Mouse (Mus musculus) forebrain, postnatal 0 days (tissue): ENCODE measurements around the gene Adra1b. TPM values are rescaled to one million over a fixed set of nuclear protein-coding genes. Genes with fewer than 3 reads are reported as not detected.
A peak's percentile ranks its signal among the peaks of the same experiment; 100 is the strongest.

Experiments
- ATAC-seq: fragments of 200-750 bp; cut with Nextera tagmentation; 2 replicates; pipeline ENCODE4 v1.8.0; 2017; ENCODE audit warnings: mild to moderate bottlenecking, moderate library complexity
- DNase-seq: peaks from one replicate; pipeline ENCODE4 v3.0.0-alpha.2; 2015
- H3K27ac ChIP-seq: fragments of 300-500 bp; sonication (generic); 2 replicates; pipeline ENCODE4 v1.5.1; 2014; ENCODE audit warnings: low read depth, mild to moderate bottlenecking, antibody characterized with exemption, low read length, moderate library complexity, mixed read lengths
- H3K27me3 ChIP-seq: fragments of 300-500 bp; sonication (generic); 2 replicates; pipeline ENCODE4 v1.6.1; 2014; ENCODE audit warnings: mild to moderate bottlenecking, low read length, mixed read lengths; ENCODE audit not compliant: insufficient read depth
- H3K36me3 ChIP-seq: fragments of 300-500 bp; sonication (generic); 2 replicates; pipeline ENCODE4 v1.6.1; 2014; ENCODE audit warnings: mild to moderate bottlenecking, moderate library complexity; ENCODE audit not compliant: insufficient read depth
- H3K4me1 ChIP-seq: fragments of 300-500 bp; sonication (generic); 2 replicates; pipeline ENCODE4 v1.6.1; 2014; ENCODE audit warnings: antibody characterized with exemption; ENCODE audit not compliant: insufficient read depth
- H3K4me2 ChIP-seq: fragments of 300-500 bp; sonication (generic); 2 replicates; pipeline ENCODE4 v1.6.1; 2014; ENCODE audit warnings: low read depth, mild to moderate bottlenecking, moderate library complexity
- H3K4me3 ChIP-seq: fragments of 300-500 bp; sonication (generic); 2 replicates; pipeline ENCODE4 v1.5.1; 2014; ENCODE audit warnings: low read depth, low read length, mixed read lengths
- H3K9ac ChIP-seq: fragments of 300-500 bp; sonication (generic); 2 replicates; pipeline ENCODE4 v1.6.1; 2014; ENCODE audit warnings: mild to moderate bottlenecking
- H3K9me3 ChIP-seq: fragments of 300-500 bp; sonication (generic); 2 replicates; pipeline ENCODE4 v1.6.1; 2016; ENCODE audit warnings: low read length
- CTCF ChIP-seq: sonication (generic); IDR thresholded peaks from 2 replicates; pipeline ENCODE4 v1.5.1; 2016; ENCODE audit warnings: antibody characterized with exemption, control low read depth, low read depth
- WGBS: fragments of 180-500 bp; shearing (Covaris S2); extraction: QIAGEN DNeasy Blood & Tissue Kit; methylation state at CpG from one replicate; pipeline ENCODE4 v1.1.7; 2014; 5-methylcytosine and 5-hydroxymethylcytosine counted together
- polyA plus RNA-seq: library from polyadenylated mRNA; unstranded; fragments of >200 nt; fragmentation: Nextera tagmentation; extraction: Ambion mirVana; gene quantifications from 2 replicates; pipeline ENCODE4 v1.2.1, GENCODE M21; 2015
- total RNA-seq: library from RNA; depleted of rRNA; stranded (reverse); fragments of >200 nt; gene quantifications from 2 replicates; pipeline ENCODE4 v1.2.3, GENCODE M21; 2014

Gene Adra1b
- total and polyA plus RNA-seq, 2 experiments from 2014 or later: 6.5 to 12.1 TPM

DNA sequence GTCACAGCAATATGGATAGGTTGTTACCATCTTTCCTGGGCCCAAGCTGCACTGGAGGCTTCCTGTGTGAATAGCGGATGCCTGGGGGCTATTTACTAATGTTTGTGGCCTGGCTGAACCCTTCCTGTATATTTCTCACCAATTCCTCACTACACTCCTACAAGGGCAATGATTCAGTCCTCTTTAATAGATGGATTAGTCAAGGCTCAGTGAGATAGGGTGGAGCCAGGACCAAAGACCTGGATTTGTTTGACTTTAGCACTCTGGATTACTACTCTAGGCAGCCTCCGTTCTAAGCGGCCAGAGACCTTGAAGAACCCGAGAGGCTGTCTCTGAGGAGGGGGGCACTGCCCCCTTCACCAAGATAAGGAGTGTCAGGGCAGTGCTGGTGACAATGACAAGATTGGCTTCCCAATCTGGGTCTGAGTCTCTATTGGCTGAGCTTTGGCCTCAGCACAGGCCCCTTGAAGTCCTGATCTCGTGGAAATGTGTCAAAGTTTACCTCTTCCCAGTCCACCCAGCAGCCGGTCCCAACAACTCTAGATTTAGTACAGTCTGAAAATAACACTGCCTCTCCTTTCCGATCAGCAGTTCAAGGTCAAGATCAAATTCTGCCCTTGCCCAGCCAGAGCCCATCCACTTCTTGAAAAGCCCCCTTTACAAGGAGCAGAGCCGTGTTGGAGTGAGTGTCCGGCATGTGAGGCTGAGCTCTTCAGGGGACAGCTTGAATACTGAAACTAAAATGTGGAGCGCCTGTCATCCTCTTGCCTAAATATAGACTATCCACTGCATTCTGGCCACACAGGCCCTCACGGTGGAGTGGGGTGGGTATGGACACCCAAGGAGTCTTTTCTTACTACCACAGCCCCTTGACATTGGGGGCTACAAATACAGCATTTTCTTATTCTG lies 80.2 kb downstream of the Adra1b start:
- WGBS: 82% methylated on average over 11 of the region's 11 CpGs

GRCm38 (mm10) chr11:43817368-43817923 lies 83.6 kb downstream of the Adra1b start:
- WGBS: 25% methylated on average over 9 of the region's 9 CpGs
- ATAC-seq: 0 out of 2 replicates have a peak, but pooled peaks have one; percentile 16
- no peak for DNase-seq

More for the DNA sequence above, 80.2 kb downstream of the Adra1b start:
- Histone ChIP-seq H3K4me1 (no peaks in the 10 kb centered on the region), H3K9ac (no peak overlapping the region), H3K27ac (no peak overlapping the region), H3K36me3 (no peaks in the 10 kb centered on the region), H3K4me3 (no peak overlapping the region), H3K9me3 (no peaks in the 10 kb centered on the region; the same call in 1 of the 2 replicates), H3K4me2 (no peak overlapping the region), H3K27me3 (peaks cover 4% of the 10 kb centered on the region; the same call in 1 of the 2 replicates)
- DNase-seq (no peak), ATAC-seq (no peak)
- TF ChIP-seq CTCF: no peak

GRCm38 (mm10) chr11:43812535-43812934 lies 88.5 kb downstream of the Adra1b start:
- no peak for TF ChIP-seq CTCF
- DNase-seq: no peak
- WGBS: 52% methylated on average over 5 of the region's 5 CpGs

More at GRCm38 (mm10) chr11:43817368-43817923, 83.6 kb downstream of the Adra1b start:
- peaks cover 4% of the 10 kb centered on the region; the same call in 1 of the 2 replicates for H3K27me3 ChIP-seq
- H3K4me3 ChIP-seq: no peak overlapping the region
- no peak for TF ChIP-seq CTCF
- H3K9me3 ChIP-seq: no peaks in the 10 kb centered on the region; the same call in 1 of the 2 replicates
- no peak overlapping the region for H3K9ac ChIP-seq
- H3K27ac ChIP-seq: no peak overlapping the region
- no peaks in the 10 kb centered on the region for H3K4me1 ChIP-seq
- no peak overlapping the region for H3K4me2 ChIP-seq
- no peaks in the 10 kb centered on the region for H3K36me3 ChIP-seq

DNA sequence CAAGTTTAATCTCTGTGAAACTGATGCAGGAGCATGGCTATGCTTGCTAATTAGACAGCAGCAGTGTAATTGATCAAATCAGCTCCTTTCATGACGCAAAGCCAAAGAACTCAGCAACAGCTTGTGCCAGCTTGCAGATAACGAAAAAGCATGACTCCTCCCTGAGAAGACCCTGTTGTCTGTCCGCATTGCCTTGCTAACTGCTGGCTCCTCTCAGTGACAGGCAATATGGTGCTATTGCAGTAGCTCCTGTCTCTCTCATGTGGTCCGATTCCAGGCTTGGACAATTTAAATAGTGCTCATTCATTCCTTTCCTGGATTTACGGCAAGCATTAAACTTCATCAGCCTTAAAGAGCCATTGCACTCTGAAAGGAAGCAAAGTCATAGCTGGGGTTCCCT lies 93.3 kb downstream of the Adra1b start:
- peak; percentile 40 for ATAC-seq
- no peak for TF ChIP-seq CTCF

More at GRCm38 (mm10) chr11:43812535-43812934, 88.5 kb downstream of the Adra1b start:
- no peak overlapping the region for H3K4me2 ChIP-seq
- H3K27me3 ChIP-seq: no peaks in the 10 kb centered on the region; the same call in 1 of the 2 replicates
- no peak overlapping the region for H3K4me3 ChIP-seq
- no peaks in the 10 kb centered on the region for H3K4me1 ChIP-seq
- H3K9ac ChIP-seq: no peak overlapping the region
- no peaks in the 10 kb centered on the region; the same call in 1 of the 2 replicates for H3K9me3 ChIP-seq
- ATAC-seq: no peak
- H3K36me3 ChIP-seq: no peaks in the 10 kb centered on the region
- H3K27ac ChIP-seq: no peak overlapping the region

GRCm38 (mm10) chr11:43795992-43796391 lies 105.0 kb downstream of the Adra1b start:
- Histone ChIP-seq H3K27ac (no peak overlapping the region), H3K9me3 (no peaks in the 10 kb centered on the region), H3K4me3 (no peak overlapping the region), H3K4me2 (no peak overlapping the region), H3K9ac (no peak overlapping the region), H3K36me3 (no peaks in the 10 kb centered on the region), H3K27me3 (no peaks in the 10 kb centered on the region), H3K4me1 (no peaks in the 10 kb centered on the region)
- WGBS: 53% methylated on average over 8 of the region's 8 CpGs
- ATAC-seq (no peak), DNase-seq (no peak)
- TF ChIP-seq CTCF: no peak

More for the DNA sequence above, 93.3 kb downstream of the Adra1b start:
- Histone ChIP-seq H3K9me3 (no peaks in the 10 kb centered on the region; the same call in 1 of the 2 replicates), H3K4me1 (no peaks in the 10 kb centered on the region), H3K27ac (no peak overlapping the region), H3K36me3 (no peaks in the 10 kb centered on the region), H3K27me3 (no peaks in the 10 kb centered on the region), H3K4me3 (no peak overlapping the region), H3K4me2 (no peak overlapping the region; the same call in 1 of the 2 replicates), H3K9ac (no peak overlapping the region)
- DNase-seq: peak; percentile 21
- WGBS: 19% methylated on average over 5 of the region's 5 CpGs

GRCm38 (mm10) chr11:43790446-43790845 lies 110.6 kb downstream of the Adra1b start:
- 82% methylated on average over 6 of the region's 6 CpGs for WGBS
- Histone ChIP-seq H3K4me1 (no peaks in the 10 kb centered on the region), H3K9me3 (no peaks in the 10 kb centered on the region), H3K27me3 (no peaks in the 10 kb centered on the region), H3K9ac (no peak overlapping the region), H3K36me3 (no peaks in the 10 kb centered on the region), H3K4me2 (no peak overlapping the region), H3K4me3 (no peak overlapping the region), H3K27ac (no peak overlapping the region)
- no peak for TF ChIP-seq CTCF
- DNase-seq (no peak), ATAC-seq (no peak)
